Mouse (Mus musculus): ENCODE measurements around the gene Stat5b. TPM values are rescaled to one million over a fixed set of nuclear protein-coding genes. Genes with fewer than 3 reads are reported as not detected.

The Stat5b gene
- polyA plus RNA-seq, 1 experiment = 14.5 TPM

GRCm38 (mm10) chr11:100736746-100737080 lies 113.8 kb downstream of the Stat5b start:
- TF ChIP-seq POLR2A (IDR thresholded peaks at IDR 0.05; ENCODE audit: borderline replicate concordance, control insufficient read depth, low read depth, low read length) (no peak), CTCF (IDR thresholded peaks at IDR 0.05; ENCODE audit: control insufficient read depth, insufficient read depth, low read length) (no peak)
- H3K27ac ChIP-seq (ENCODE audit: control insufficient read depth, insufficient read depth, low read depth, low read length, poor library complexity) = no peak overlapping the region; the same call in 1 of the 2 replicates
- WGBS = 33% methylated on average over 4 of the region's 4 CpGs
- H3K4me1 ChIP-seq (ENCODE audit: control insufficient read depth, insufficient read depth, low read length) = peaks cover 3% of the 10 kb centered on the region; the same call in 1 of the 2 replicates
- peak overlapping the region; percentile 84 for H3K4me3 ChIP-seq (replicated peaks; ENCODE audit: control insufficient read depth, low read depth, low read length)

GRCm38 (mm10) chr11:100735954-100736745 lies 114.4 kb downstream of the Stat5b start:
- peaks cover 5% of the 10 kb centered on the region; the same call in 1 of the 2 replicates for H3K4me1 ChIP-seq (ENCODE audit: control insufficient read depth, insufficient read depth, low read length)
- 5% methylated on average over 14 of the region's 14 CpGs for WGBS
- TF ChIP-seq CTCF (IDR thresholded peaks at IDR 0.05; ENCODE audit: control insufficient read depth, insufficient read depth, low read length) (no peak), POLR2A (IDR thresholded peaks at IDR 0.05; ENCODE audit: borderline replicate concordance, control insufficient read depth, low read depth, low read length) (no peak)
- H3K4me3 ChIP-seq (replicated peaks; ENCODE audit: control insufficient read depth, low read depth, low read length) = peak overlapping the region; percentile 84
- H3K27ac ChIP-seq (ENCODE audit: control insufficient read depth, insufficient read depth, low read depth, low read length, poor library complexity) = peak overlapping the region; percentile 62

- no peak for TF ChIP-seq CTCF (IDR thresholded peaks at IDR 0.05; ENCODE audit: control insufficient read depth, insufficient read depth, low read length)
- TF ChIP-seq POLR2A (IDR thresholded peaks at IDR 0.05; ENCODE audit: borderline replicate concordance, control insufficient read depth, low read depth, low read length) = no peak
- 49% methylated on average over 9 of the region's 9 CpGs for WGBS
- Histone ChIP-seq H3K4me3 (replicated peaks; ENCODE audit: control insufficient read depth, low read depth, low read length) (peak overlapping the region; percentile 64), H3K4me1 (ENCODE audit: control insufficient read depth, insufficient read depth, low read length) (peaks cover 10% of the 10 kb centered on the region), H3K27ac (ENCODE audit: control insufficient read depth, insufficient read depth, low read depth, low read length, poor library complexity) (peak overlapping the region; percentile 62)
Measured at GRCm38 (mm10) chr11:100735134-100735865, 115.2 kb downstream of the Stat5b start.

Other genes with a start within 250 kb of the Stat5b start
- 7.5 and 13.1 TPM in 2 replicates for gene Nkiras2, start 231.5 kb downstream of the Stat5b start, polyA plus RNA-seq (2011; ENCODE audit: insufficient read depth, insufficient read length, low replicate concordance, missing spikeins)
- gene Dnajc7, start 230.6 kb downstream of the Stat5b start, polyA plus RNA-seq (2011; ENCODE audit: insufficient read depth, insufficient read length, low replicate concordance, missing spikeins) = 603 and 838 TPM in 2 replicates
- not detected in 2 replicates for gene Zfp385c, start 158.3 kb downstream of the Stat5b start, polyA plus RNA-seq (2011; ENCODE audit: insufficient read depth, insufficient read length, low replicate concordance, missing spikeins)
- gene Dhx58, start 146.5 kb downstream of the Stat5b start, polyA plus RNA-seq (2011; ENCODE audit: insufficient read depth, insufficient read length, low replicate concordance, missing spikeins) = 13.2 and 34.6 TPM in 2 replicates
- gene Kat2a, start 138.3 kb downstream of the Stat5b start, polyA plus RNA-seq (2011; ENCODE audit: insufficient read depth, insufficient read length, low replicate concordance, missing spikeins) = 7.6 and 16.3 TPM in 2 replicates
- gene Hspb9, start 136.9 kb downstream of the Stat5b start, polyA plus RNA-seq (2011; ENCODE audit: insufficient read depth, insufficient read length, low replicate concordance, missing spikeins) = not detected in 2 replicates
- gene Rab5c, start 112.5 kb downstream of the Stat5b start, polyA plus RNA-seq (2011; ENCODE audit: insufficient read depth, insufficient read length, low replicate concordance, missing spikeins) = 91.8 and 126 TPM in 2 replicates
- not detected in 2 replicates for gene Kcnh4, start 90.8 kb downstream of the Stat5b start, polyA plus RNA-seq (2011; ENCODE audit: insufficient read depth, insufficient read length, low replicate concordance, missing spikeins)
- not detected in 2 replicates for gene Hcrt, start 87.8 kb downstream of the Stat5b start, polyA plus RNA-seq (2011; ENCODE audit: insufficient read depth, insufficient read length, low replicate concordance, missing spikeins)
- 3.7 and 4.9 TPM in 2 replicates for gene Ghdc, start 79.8 kb downstream of the Stat5b start, polyA plus RNA-seq (2011; ENCODE audit: insufficient read depth, insufficient read length, low replicate concordance, missing spikeins)
- gene Stat5a, start 8.6 kb upstream of the Stat5b start, polyA plus RNA-seq (2011; ENCODE audit: insufficient read depth, insufficient read length, low replicate concordance, missing spikeins) = 8.6 and 16.5 TPM in 2 replicates
- gene Stat3, start 88.8 kb upstream of the Stat5b start, polyA plus RNA-seq (2011; ENCODE audit: insufficient read depth, insufficient read length, low replicate concordance, missing spikeins) = 21.4 and 60.0 TPM in 2 replicates
- gene Cavin1, start 120.2 kb upstream of the Stat5b start, polyA plus RNA-seq (2011; ENCODE audit: insufficient read depth, insufficient read length, low replicate concordance, missing spikeins) = 54.2 and 71.2 TPM in 2 replicates
- 44.9 and 61.5 TPM in 2 replicates for gene Atp6v0a1, start 158.7 kb upstream of the Stat5b start, polyA plus RNA-seq (2011; ENCODE audit: insufficient read depth, insufficient read length, low replicate concordance, missing spikeins)
- gene Naglu, start 219.3 kb upstream of the Stat5b start, polyA plus RNA-seq (2011; ENCODE audit: insufficient read depth, insufficient read length, low replicate concordance, missing spikeins) = 3.4 and 5.6 TPM in 2 replicates
- gene Hsd17b1, start 227.7 kb upstream of the Stat5b start, polyA plus RNA-seq (2011; ENCODE audit: insufficient read depth, insufficient read length, low replicate concordance, missing spikeins) = 0.97 and 2.3 TPM in 2 replicates
- gene Coasy, start 231.8 kb upstream of the Stat5b start, polyA plus RNA-seq (2011; ENCODE audit: insufficient read depth, insufficient read length, low replicate concordance, missing spikeins) = 11.2 and 25.5 TPM in 2 replicates
- gene Mlx, start 236.6 kb upstream of the Stat5b start, polyA plus RNA-seq (2011; ENCODE audit: insufficient read depth, insufficient read length, low replicate concordance, missing spikeins) = 15.3 and 23.6 TPM in 2 replicates
- gene Psmc3ip, start 244.7 kb upstream of the Stat5b start, polyA plus RNA-seq (2011; ENCODE audit: insufficient read depth, insufficient read length, low replicate concordance, missing spikeins) = 12.6 and 14.3 TPM in 2 replicates